Mouse (Mus musculus): ENCODE data around the gene Mfsd14b.

Mfsd14b gene

DNA sequence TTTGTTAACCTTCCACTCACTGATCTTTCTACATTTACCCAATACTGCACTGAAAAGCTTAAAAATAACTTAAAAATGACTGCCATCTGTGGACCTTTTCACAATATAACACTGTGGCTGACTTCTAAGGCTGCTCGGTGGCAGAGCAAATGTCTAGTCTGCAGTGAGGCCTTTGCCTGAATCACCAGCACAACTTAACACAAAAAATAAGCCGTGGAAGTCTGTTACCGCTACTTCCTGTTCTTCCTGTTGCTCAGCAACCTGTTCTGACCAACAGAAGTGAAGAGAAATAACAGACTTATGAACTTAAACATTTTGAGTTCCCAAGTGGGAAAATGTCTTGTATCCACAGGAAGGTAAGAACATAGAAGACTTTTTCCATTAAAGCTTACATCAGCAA is 11.5 kb downstream of the Mfsd14b start:
- no peak overlapping the region for H3K4me3 ChIP-seq (replicated peaks; ENCODE audit: low read length)
- no peaks in the 10 kb centered on the region for H3K36me3 ChIP-seq (ENCODE audit: insufficient read depth, low read length)
- TF ChIP-seq NANOG (IDR thresholded peaks at IDR 0.05; ENCODE audit: borderline replicate concordance, low read length) (no peak), POU5F1 (IDR thresholded peaks at IDR 0.05; ENCODE audit: borderline replicate concordance, low read length) (no peak), CTCF (conservative IDR thresholded peaks at IDR 0.05; ENCODE audit: low read length) (no peak)
- no peaks in the 10 kb centered on the region for H3K27me3 ChIP-seq (ENCODE audit: insufficient read depth, low read length)
- peaks cover 19% of the 10 kb centered on the region; the same call in 1 of the 2 replicates for H3K4me1 ChIP-seq (replicated peaks; ENCODE audit: low read depth, low read length)
- no peaks in the 10 kb centered on the region for H3K9me3 ChIP-seq (ENCODE audit: low read length)

DNA sequence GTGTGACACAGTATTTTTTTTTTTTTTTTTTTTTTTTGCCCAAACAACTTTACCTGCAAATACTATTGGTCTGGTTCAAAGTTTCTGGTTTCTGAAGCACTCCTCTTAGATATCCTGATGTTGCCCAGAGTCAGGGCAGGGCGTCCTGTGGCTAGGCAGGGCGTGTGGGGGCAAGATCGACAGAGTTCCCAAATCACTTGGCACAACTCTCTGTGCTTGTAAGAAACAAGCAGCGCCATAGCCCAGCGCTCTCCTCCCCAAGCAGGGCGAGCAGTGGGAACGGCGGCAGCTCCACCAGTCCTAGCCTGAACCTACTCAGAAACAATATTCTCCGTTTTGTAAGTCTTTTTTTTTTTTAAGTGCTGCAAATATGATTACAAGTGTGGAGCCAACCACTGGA is 12.1 kb downstream of the Mfsd14b start:
- no peaks in the 10 kb centered on the region for H3K36me3 ChIP-seq (ENCODE audit: insufficient read depth, low read length)
- H3K4me1 ChIP-seq (replicated peaks; ENCODE audit: low read depth, low read length), result peaks cover 19% of the 10 kb centered on the region; the same call in 1 of the 2 replicates
- H3K27me3 ChIP-seq (ENCODE audit: insufficient read depth, low read length), result no peaks in the 10 kb centered on the region
- TF ChIP-seq NANOG (IDR thresholded peaks at IDR 0.05; ENCODE audit: borderline replicate concordance, low read length) (no peak), POU5F1 (IDR thresholded peaks at IDR 0.05; ENCODE audit: borderline replicate concordance, low read length) (no peak), CTCF (conservative IDR thresholded peaks at IDR 0.05; ENCODE audit: low read length) (no peak)
- H3K9me3 ChIP-seq (ENCODE audit: low read length), result peaks cover 3% of the 10 kb centered on the region; the same call in 1 of the 2 replicates
- no peak overlapping the region for H3K4me3 ChIP-seq (replicated peaks; ENCODE audit: low read length)

DNA sequence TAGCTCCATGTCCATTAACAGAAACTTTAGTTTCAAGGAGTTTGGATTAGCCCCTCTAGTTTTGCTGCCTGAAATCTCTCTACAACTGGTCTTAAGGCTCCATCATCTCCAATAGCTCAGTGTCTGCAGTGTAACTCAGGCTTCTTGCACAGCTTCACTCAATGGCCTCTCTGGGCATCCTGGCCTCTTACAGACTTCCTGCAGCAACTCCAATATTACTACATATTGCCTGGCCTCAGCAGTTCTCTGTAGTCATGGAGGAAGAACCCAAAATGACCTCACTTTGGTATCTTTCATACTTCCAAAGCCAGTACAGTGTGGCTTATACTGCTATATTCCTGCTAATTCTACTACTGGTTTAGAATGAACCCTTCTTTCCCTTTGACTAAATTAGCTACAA is 15.8 kb downstream of the Mfsd14b start:
- H3K27me3 ChIP-seq (ENCODE audit: insufficient read depth, low read length), result no peaks in the 10 kb centered on the region
- TF ChIP-seq CTCF (conservative IDR thresholded peaks at IDR 0.05; ENCODE audit: low read length) (no peak), POU5F1 (IDR thresholded peaks at IDR 0.05; ENCODE audit: borderline replicate concordance, low read length) (no peak), NANOG (IDR thresholded peaks at IDR 0.05; ENCODE audit: borderline replicate concordance, low read length) (no peak)
- H3K9me3 ChIP-seq (ENCODE audit: low read length), result peaks cover 3% of the 10 kb centered on the region; the same call in 1 of the 2 replicates
- H3K4me3 ChIP-seq (replicated peaks; ENCODE audit: low read length), result no peak overlapping the region
- H3K4me1 ChIP-seq (replicated peaks; ENCODE audit: low read depth, low read length), result peaks cover 16% of the 10 kb centered on the region; the same call in 1 of the 2 replicates
- H3K36me3 ChIP-seq (ENCODE audit: insufficient read depth, low read length), result no peaks in the 10 kb centered on the region

DNA sequence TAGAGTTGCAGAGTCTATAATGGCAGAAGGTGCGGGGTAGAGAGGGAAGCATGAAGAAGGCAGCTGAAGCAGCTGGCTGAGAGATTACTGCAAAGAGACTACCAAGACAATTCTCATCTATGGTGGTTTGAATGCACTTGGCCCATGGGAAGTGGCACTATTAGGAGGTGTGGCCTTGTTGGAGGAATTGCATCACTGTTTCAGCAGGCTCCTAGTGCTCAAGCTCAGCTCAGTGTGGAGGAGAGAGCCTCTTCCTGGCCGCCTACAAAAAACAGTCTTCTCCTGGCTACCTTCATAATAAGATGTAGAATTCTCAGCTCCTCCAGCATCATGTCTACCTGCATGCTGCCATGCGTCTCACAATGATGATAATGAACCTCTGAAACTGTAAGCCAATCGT is 16.9 kb downstream of the Mfsd14b start:
- H3K36me3 ChIP-seq (ENCODE audit: insufficient read depth, low read length), result no peaks in the 10 kb centered on the region
- no peaks in the 10 kb centered on the region for H3K27me3 ChIP-seq (ENCODE audit: insufficient read depth, low read length)
- no peak for TF ChIP-seq CTCF (conservative IDR thresholded peaks at IDR 0.05; ENCODE audit: low read length)
- no peak for TF ChIP-seq POU5F1 (IDR thresholded peaks at IDR 0.05; ENCODE audit: borderline replicate concordance, low read length)
- TF ChIP-seq NANOG (IDR thresholded peaks at IDR 0.05; ENCODE audit: borderline replicate concordance, low read length), result no peak
- H3K4me1 ChIP-seq (replicated peaks; ENCODE audit: low read depth, low read length), result peaks cover 9% of the 10 kb centered on the region; the same call in 1 of the 2 replicates
- peaks cover 3% of the 10 kb centered on the region; the same call in 1 of the 2 replicates for H3K9me3 ChIP-seq (ENCODE audit: low read length)
- H3K4me3 ChIP-seq (replicated peaks; ENCODE audit: low read length), result no peak overlapping the region

DNA sequence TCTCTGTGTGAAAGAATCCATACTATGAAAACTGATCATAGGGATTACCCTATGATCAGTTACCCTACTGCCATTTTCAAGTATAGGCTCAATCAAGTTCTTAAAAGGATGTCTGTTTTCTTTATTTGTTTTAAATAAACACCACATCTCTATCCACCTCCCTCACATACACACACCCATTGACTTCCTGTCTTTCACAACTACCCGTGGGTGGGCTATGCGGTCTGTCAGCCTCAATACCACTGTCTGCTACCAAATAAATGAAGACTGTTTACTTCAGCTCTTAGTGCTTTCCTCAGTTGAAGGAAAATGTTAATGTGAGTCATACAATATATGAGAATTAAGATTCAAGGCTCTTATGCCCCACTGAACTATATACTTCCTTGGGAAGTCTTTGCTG is 42.8 kb downstream of the Mfsd14b start:
- Histone ChIP-seq H3K27me3 (ENCODE audit: insufficient read depth, low read length) (no peaks in the 10 kb centered on the region), H3K4me1 (replicated peaks; ENCODE audit: low read depth, low read length) (no peaks in the 10 kb centered on the region), H3K36me3 (ENCODE audit: insufficient read depth, low read length) (peaks cover 18% of the 10 kb centered on the region), H3K9me3 (ENCODE audit: low read length) (no peaks in the 10 kb centered on the region), H3K4me3 (replicated peaks; ENCODE audit: low read length) (no peak overlapping the region)
- TF ChIP-seq POU5F1 (IDR thresholded peaks at IDR 0.05; ENCODE audit: borderline replicate concordance, low read length) (no peak), CTCF (conservative IDR thresholded peaks at IDR 0.05; ENCODE audit: low read length) (no peak), NANOG (IDR thresholded peaks at IDR 0.05; ENCODE audit: borderline replicate concordance, low read length) (no peak)

DNA sequence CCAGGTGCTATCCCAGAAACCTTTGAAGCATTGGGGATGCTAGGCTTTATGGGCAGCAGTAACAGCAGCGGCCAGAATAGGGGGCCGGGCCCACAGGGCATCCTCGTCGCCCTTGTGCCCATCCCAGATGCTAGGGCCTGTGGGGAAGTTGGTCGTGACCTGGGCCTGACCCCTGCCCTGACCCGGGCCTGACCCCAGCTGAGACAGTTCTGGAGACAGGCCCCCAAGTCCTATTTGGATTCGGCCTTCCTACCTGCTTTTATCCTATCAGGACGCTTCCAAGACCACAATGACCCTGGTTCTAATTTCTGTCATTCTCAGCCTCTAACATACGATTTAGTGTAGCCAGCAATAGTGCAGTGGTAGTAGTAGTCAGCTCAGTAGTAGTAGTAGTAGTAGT is 60.1 kb downstream of the Mfsd14b start, which contains the start of gene Prss47:
Gene Prss47, minus strand, starts transcription at position 101 of the 400 bp plus-strand sequence.
- Histone ChIP-seq H3K27me3 (ENCODE audit: insufficient read depth, low read length) (no peaks in the 10 kb centered on the region), H3K4me1 (replicated peaks; ENCODE audit: low read depth, low read length) (no peaks in the 10 kb centered on the region)

DNA sequence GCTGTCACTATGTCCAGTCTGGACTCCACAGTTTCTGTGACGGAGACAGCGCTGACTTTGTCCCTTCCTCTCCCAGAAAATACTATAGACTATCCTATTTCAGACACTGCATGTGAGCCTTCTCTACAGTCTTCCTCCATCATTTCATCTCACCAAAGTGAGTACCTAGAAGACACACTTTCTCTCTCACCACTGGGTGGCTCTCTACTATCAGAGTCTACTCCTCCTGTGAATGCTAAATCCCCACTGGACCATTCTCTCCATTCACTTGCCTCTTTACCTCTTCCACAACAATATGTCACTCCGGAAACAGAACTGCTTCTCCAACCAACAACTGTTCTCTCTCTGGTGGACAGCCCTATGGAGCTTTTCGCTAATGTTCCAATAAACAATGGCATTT is 77.7 kb downstream of the Mfsd14b start:
- TF ChIP-seq CTCF (conservative IDR thresholded peaks at IDR 0.05; ENCODE audit: low read length) (peak; percentile 6; the same call in 1 of the 2 replicates), NANOG (IDR thresholded peaks at IDR 0.05; ENCODE audit: borderline replicate concordance, low read length) (no peak)
- Histone ChIP-seq H3K4me1 (replicated peaks; ENCODE audit: low read depth, low read length) (no peaks in the 10 kb centered on the region), H3K27me3 (ENCODE audit: insufficient read depth, low read length) (no peaks in the 10 kb centered on the region), H3K36me3 (ENCODE audit: insufficient read depth, low read length) (no peaks in the 10 kb centered on the region), H3K9me3 (ENCODE audit: low read length) (no peaks in the 10 kb centered on the region), H3K4me3 (replicated peaks; ENCODE audit: low read length) (no peak overlapping the region)

More for the DNA sequence above, 60.1 kb downstream of the Mfsd14b start, which contains the start of gene Prss47:
- no peak for TF ChIP-seq POU5F1 (IDR thresholded peaks at IDR 0.05; ENCODE audit: borderline replicate concordance, low read length)
- no peak for TF ChIP-seq CTCF (conservative IDR thresholded peaks at IDR 0.05; ENCODE audit: low read length)
- no peak for TF ChIP-seq NANOG (IDR thresholded peaks at IDR 0.05; ENCODE audit: borderline replicate concordance, low read length)
- Histone ChIP-seq H3K36me3 (ENCODE audit: insufficient read depth, low read length) (no peaks in the 10 kb centered on the region), H3K4me3 (replicated peaks; ENCODE audit: low read length) (no peak within 1 kb of the TSS), H3K9me3 (ENCODE audit: low read length) (no peaks in the 10 kb centered on the region; the same call in 1 of the 2 replicates)

DNA sequence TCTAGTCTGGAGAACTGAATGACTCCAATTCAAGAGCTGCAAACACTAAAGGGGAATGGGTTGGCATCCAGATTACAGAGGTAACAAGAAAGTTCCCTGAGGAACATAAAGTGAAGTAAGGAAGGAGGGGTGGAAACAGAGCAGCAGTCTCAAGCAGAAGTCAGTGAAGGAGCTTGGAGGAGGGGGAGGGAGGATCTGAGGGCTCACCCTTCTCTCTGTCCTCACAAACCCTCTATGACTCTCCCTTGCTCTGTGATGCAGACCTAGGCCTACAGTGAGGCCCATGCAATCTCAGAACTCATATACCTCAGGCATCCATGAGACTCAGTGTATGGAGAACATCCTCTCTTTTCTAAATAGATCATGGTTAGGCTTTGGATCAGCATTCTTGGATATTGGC is 80.0 kb downstream of the Mfsd14b start, which contains the start of gene Spata31d1c:
Gene Spata31d1c, plus strand, starts transcription at position 301 of the 400 bp plus-strand sequence.
- H3K9me3 ChIP-seq (ENCODE audit: low read length), result no peaks in the 10 kb centered on the region
- H3K4me3 ChIP-seq (replicated peaks; ENCODE audit: low read length), result no peak within 1 kb of the TSS
- no peaks in the 10 kb centered on the region for H3K27me3 ChIP-seq (ENCODE audit: insufficient read depth, low read length)
- TF ChIP-seq CTCF (conservative IDR thresholded peaks at IDR 0.05; ENCODE audit: low read length) (no peak), NANOG (IDR thresholded peaks at IDR 0.05; ENCODE audit: borderline replicate concordance, low read length) (no peak), POU5F1 (IDR thresholded peaks at IDR 0.05; ENCODE audit: borderline replicate concordance, low read length) (no peak)
- H3K36me3 ChIP-seq (ENCODE audit: insufficient read depth, low read length), result no peaks in the 10 kb centered on the region
- no peaks in the 10 kb centered on the region for H3K4me1 ChIP-seq (replicated peaks; ENCODE audit: low read depth, low read length)

Data from E14TG2a.4 (cell line).